Mouse (Mus musculus) layer of hippocampus, adult 2 months (tissue): ENCODE data around the gene Metrnl. TPM values are rescaled to one million over a fixed set of nuclear protein-coding genes. Genes with fewer than 3 reads are reported as not detected.

ENCODE experiments used
- DNase-seq, 2 experiments: peaks; one replicate each; pipeline ENCODE4 v3.0.0; 2022; ENCODE audit warnings: low spot score in 2 of 2
- H3K27ac ChIP-seq: fragments of 200-600 bp; 2 replicates; pipeline ENCODE4 v1.8.1; 2022
- H3K4me3 ChIP-seq: fragments of 200-600 bp; 2 replicates; pipeline ENCODE4 v1.8.1; 2022; ENCODE audit warnings: mild to moderate bottlenecking
- CTCF ChIP-seq: fragments of 200-600 bp; conservative IDR thresholded peaks from 2 replicates; pipeline ENCODE4 v1.8.1; 2022; ENCODE audit warnings: antibody characterized with exemption, mild to moderate bottlenecking, moderate library complexity
- total RNA-seq, 2 experiments: library from RNA; stranded (reverse); gene quantifications; 2 replicates each; pipeline ENCODE4 v1.2.3; 2021

Gene Metrnl
- total RNA-seq, 2 experiments from 2014 or later: 10.3 to 10.7 TPM

DNA sequence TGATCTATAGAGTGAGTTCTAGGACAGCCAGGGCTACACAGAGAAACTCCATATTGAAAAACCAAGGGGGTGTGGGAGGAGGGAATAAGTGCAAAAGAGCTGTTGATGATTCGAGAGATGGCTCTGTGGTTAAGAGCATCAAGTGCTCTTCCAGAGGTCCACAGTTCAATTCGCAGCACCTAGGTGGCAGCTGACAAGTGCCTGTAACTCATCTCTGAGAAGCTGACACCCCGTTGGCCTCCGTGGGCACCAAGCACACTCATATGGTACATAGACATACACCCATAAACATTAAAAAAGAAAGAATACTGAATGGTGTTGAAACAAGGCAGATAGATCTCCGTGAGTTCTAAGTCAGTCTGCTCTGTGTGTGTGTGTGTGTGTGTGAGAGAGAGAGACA is 32.6 kb upstream of the Metrnl start:
- no peak for TF ChIP-seq CTCF
- no peak overlapping the region for H3K4me3 ChIP-seq
- no peak for DNase-seq
- no peak overlapping the region for H3K27ac ChIP-seq

DNA sequence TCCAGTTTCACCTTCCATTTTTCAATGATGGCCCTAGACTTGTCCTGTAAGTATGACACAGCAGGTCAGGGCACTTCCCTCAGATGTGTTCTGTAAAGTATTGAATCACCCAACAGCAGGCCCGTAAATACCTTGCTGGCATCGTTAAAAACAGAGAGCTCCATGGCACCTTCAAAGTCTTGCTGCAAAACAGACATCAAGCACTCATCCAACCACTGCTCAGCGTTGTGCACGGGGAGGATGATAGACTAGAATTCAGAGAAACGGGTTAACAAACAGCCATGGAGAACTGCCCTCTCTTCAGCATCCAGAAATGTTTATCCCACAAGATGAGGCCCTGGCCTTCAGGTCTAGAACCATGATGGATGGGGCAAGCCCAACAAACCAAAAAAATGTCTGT is 30.4 kb upstream of the Metrnl start:
- Histone ChIP-seq H3K27ac (no peak overlapping the region), H3K4me3 (no peak overlapping the region)
- no peak for TF ChIP-seq CTCF
- no peak for DNase-seq

DNA sequence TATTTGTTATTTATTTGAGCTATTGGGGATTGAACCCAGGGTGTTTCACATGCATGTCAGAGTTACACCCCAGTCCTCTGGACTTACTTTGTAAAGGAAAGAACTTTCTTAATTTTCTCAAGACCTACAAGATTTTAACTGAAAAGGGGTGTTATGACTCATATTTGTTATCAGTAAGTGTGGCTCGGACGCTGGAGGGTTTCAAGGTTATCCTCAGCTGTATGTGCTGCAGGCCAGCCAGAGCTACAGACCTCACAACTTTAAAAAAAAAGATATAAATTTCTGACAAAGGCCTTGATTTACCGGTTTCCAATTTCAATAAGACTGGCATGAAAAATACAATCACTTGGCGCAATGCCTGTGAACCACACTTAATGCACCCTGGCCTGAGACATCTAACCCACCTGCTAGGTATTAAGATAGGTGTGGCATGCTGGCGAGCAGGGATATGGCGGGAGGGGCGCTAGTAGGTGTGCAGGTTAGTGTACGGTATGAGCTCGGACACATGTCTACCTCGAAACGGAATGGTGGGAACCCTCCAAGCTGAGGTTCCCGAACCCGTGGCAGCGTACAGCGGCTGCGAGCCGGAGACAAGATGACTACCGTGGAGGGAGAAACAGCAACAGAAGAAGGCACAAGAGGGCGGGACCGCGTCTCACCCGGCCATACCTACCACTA is 28.9 kb upstream of the Metrnl start:
- TF ChIP-seq CTCF: peak; percentile 46
- no peak for DNase-seq
- Histone ChIP-seq H3K4me3 (peak overlapping the region; percentile 96), H3K27ac (peak overlapping the region; percentile 96)

DNA sequence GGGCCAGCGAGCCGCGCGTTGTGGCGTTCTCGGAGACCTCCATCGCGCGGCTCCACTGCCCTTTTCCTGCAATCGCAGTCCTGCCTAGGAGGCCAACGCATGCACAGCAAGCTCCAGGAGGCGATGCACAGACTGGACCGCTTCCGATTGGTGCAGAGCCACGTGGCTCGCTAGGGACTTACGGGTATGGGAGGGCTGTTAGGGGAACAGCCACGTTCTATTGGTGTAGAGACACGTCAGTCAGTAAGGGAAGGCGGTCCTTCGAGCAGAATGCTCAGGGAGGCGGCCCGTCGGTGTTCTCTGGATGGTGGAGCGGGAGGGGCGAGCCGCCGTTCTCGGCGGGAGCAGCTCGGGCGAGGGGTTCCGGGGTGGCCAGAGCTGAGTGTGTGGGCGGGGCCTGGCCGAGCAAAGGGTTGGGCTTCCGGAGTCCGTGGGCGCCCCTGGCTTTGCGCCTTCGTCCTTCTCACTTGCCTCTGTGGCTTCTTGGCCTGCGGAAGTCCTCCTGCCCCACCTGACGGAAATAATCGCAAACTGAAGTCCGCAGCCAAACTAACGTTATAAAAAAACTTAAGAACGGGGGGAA is 28.3 kb upstream of the Metrnl start, which contains the start of gene B3gntl1:
Gene B3gntl1, minus strand, starts transcription at position 164 of the 583 bp plus-strand sequence.
- peak; percentile 99 for DNase-seq
- Histone ChIP-seq H3K27ac (peak within 1 kb of the TSS; percentile 96), H3K4me3 (peak within 1 kb of the TSS; percentile 96)
- no peak for TF ChIP-seq CTCF

DNA sequence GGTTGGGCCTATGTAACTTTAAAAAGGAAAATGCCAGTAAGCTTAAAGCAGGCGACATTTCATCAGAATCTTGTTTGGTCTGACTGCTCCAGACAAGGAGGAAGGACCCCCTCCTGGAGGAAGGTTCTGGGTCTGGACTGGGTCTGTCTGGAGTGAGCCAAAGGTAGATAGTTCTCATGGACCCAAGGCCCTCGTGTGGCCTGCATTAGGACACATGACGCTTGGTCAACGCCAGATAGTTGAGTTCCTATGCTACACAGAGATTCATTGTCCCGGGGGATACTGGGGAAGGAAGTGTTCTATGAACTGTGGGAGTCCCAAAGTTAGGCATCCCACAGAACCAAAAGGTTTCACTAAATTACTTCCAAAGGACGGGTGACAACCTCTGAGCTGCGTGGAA is 27.7 kb upstream of the Metrnl start:
- no peak for DNase-seq
- no peak; the same call in 1 of the 2 replicates for TF ChIP-seq CTCF
- H3K4me3 ChIP-seq: peak overlapping the region; percentile 96
- peak overlapping the region; percentile 96 for H3K27ac ChIP-seq

DNA sequence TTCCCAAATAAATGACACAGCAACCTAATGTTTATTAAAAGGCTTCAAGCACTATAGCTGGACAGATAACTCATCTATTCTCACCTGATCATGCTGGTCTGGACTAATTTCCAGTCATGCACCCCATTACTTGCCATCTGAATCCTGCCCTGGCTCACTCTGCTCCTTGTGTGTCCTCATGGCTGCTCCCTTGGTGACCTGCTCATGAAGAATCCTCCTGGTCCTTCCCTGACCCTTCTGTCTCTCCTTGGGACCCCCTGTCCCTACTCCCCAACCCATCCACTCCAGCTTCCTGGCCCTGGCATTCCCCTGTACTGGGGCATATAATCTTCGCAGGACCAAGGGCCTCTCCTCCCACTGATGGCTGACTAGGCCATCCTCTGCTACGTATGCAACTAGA is 24.5 kb upstream of the Metrnl start:
- no peak for DNase-seq
- Histone ChIP-seq H3K4me3 (no peak overlapping the region), H3K27ac (no peak overlapping the region)
- no peak for TF ChIP-seq CTCF

DNA sequence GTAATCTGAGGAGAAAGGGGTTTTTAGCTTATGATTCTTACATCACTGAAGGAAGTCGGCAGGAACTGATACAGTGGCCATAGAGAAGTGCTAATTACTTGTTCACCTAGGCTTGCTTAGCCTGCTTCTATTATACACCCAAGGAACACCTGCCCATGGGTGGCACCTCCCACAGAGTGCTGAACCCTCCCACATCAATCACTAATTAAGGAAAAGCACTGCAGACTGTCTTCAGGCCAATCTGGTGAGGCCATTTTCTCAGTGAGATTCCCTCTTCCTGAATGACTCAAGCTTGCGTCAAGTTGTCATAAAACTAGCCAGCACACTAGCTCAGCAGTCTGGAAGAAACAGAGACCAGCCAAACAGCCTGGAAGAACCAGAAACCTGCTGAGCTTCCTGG is 21.8 kb upstream of the Metrnl start:
- no peak for DNase-seq
- TF ChIP-seq CTCF: no peak
- Histone ChIP-seq H3K4me3 (no peak overlapping the region), H3K27ac (no peak overlapping the region)

DNA sequence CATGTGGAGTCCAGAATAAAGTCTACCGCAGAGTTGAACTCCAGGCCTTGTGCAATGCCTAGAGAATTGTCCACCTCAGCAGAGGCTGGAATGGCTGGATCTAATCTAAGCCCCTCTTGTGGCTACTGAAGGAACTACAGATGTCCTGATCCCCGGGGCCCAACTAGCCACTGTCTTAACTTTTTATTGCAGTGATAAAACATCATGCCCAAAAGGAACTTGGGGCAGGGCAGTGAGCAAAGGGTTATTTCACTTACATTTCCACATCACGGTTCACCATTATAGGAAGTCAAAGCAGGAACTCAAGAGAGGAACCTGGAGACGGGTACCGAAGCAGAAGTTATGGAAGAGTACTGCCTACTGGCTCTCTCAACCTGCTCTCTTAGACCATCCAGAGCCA is 20.6 kb upstream of the Metrnl start:
- H3K27ac ChIP-seq: no peak overlapping the region
- DNase-seq: no peak
- H3K4me3 ChIP-seq: no peak overlapping the region
- TF ChIP-seq CTCF: peak; percentile 76

DNA sequence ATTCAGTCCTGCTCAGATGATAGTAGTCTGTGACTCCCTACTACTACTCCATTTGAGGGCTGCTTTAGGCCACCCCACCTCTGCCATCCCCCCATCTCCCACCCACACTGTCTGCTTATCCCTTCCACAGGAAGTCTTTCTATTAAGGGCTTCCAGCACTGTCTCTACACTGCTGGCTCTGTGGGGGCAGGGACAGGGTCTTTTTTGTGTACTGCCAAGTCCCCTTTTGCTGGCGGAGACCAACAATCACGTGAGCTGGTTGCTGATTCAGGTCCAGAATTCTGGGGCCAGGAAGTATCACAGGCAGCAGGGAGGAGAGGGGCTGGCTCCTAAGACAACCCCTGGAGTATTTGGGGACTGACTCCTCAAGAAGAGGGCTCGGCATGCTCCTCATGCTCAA is 18.1 kb upstream of the Metrnl start:
- Histone ChIP-seq H3K4me3 (no peak overlapping the region), H3K27ac (no peak overlapping the region)
- TF ChIP-seq CTCF: no peak
- DNase-seq: no peak

DNA sequence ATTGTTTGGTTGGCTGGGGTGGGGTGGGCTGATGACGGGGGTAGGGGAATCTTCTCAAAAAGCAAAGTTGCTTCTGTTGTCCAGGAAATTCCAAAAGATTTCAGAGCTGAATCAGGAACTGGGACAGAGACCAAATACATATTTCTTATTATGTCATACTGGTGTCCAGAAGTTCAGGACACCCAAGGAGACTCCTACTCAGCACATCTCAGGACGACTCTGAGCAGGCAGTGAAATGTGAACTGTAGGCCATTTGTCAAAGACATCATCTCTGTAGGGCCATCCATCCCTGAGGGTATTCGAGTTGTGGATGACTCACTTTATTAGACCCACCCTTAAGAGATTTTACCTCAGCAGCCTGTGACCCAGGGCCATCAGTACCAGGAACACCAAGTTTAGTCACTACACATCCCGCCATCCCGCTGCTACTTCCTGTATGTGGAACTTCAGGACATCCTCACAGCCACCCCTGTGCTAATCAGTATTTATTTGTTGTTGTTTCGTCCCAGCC is 15.8 kb upstream of the Metrnl start:
- Histone ChIP-seq H3K4me3 (no peak overlapping the region), H3K27ac (no peak overlapping the region)
- no peak for DNase-seq
- no peak for TF ChIP-seq CTCF

DNA sequence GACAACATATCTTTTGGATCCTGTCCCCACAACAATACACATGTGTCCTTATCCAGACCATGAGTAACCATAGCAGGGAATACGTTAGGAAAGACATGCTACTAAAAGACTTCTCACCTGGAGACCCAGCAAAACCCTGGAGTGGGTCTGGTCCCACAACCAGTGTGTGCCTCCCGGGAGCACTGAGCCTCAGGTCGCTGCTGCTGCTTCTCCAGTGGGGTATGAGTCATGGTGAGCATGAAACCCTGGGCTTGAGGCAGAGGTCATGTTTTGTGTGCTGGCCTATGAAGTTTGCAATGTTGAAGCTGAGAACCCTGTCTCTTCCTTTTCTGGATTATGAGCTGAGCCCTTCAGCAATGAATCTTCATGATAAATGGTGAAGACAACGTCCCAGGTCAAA is 15.3 kb upstream of the Metrnl start:
- DNase-seq: no peak
- Histone ChIP-seq H3K4me3 (no peak overlapping the region), H3K27ac (no peak overlapping the region)
- TF ChIP-seq CTCF: no peak

DNA sequence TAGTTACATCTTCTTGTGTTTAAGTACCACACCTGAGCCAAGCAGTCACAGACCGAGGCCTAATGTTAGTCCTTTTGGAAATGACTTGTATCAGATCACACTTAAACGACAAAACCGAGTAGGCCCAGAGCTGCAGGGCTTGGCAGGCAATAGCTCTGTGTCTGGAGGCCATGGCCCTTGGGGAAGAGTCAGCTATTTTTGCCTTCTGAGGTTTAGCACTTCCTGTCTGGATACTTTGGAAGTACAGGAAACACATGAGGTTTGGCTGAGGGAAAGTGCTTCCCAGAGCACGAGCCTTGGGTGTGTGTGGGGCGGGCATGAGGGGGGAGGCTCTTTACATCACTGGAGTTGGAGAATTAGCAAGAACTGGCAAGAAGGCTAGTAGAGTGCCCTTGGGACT is 14.7 kb upstream of the Metrnl start:
- no peak for DNase-seq
- no peak overlapping the region for H3K4me3 ChIP-seq
- no peak overlapping the region for H3K27ac ChIP-seq
- no peak for TF ChIP-seq CTCF

DNA sequence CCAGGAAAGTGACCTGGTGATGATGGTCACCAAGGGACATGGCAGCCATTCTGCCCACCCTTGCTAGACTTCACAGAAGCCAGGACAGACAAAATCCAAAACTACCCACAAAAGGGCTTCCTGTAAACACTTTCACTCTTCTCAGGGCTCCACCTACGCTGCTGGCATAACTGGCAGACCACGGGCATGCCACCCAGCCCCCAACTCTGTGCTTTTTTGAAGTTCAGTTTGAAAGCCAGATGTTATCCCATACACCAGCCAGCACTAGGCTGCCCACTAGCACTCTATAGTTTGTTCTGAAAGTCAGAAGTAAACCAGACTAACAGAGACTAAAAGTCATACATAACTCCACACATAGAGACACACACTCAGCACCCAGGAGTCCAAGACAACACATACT is 13.3 kb upstream of the Metrnl start:
- DNase-seq: no peak
- no peak for TF ChIP-seq CTCF
- Histone ChIP-seq H3K27ac (no peak overlapping the region), H3K4me3 (no peak overlapping the region)

DNA sequence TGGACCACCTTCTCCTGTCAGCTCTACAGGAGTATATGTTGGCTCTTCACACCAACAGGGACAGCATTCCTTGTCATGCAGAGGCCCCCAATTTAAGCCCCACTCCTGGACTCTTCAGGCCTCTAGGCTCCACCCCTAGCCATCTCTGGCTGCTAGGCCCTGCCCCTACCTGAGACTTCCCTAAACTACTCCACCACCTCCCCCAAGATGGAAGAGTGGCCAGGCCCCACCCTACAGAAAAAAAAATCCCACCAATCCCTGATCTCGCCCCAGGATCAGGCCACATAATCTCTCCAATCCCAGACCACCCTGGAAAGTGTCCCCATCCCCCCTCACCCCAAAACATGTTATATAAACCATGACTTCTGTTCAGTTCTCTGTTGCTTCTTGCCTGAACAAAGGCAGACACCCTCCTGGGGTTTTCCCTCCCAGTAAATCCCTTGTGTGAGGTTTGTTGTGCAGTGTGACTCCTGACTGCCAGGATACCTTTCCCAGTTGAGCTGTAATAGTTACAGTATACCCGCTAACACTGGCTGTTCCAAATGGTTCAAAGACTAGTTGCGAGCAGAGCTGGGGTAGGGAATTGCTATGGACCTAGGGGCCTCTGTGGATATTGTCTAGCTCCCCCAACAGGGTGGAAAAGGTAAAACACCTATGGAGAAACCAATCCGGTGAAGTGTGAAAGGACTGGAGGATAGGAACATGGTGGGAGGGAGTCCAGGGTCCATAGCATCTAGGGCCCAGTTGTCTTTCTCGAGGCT is 5.9 kb upstream of the Metrnl start:
- Histone ChIP-seq H3K27ac (no peak overlapping the region), H3K4me3 (no peak overlapping the region)
- peak; percentile 32; the same call in 1 of the 2 replicates for TF ChIP-seq CTCF
- DNase-seq: no peak
